Mouse (Mus musculus): ENCODE data around the gene Ier3. TPM values are rescaled to one million over a fixed set of nuclear protein-coding genes. Genes with fewer than 3 reads are reported as not detected.

Ier3 gene
- polyA plus RNA-seq, 1 experiment from 2014 or later, result 7.5 TPM

DNA sequence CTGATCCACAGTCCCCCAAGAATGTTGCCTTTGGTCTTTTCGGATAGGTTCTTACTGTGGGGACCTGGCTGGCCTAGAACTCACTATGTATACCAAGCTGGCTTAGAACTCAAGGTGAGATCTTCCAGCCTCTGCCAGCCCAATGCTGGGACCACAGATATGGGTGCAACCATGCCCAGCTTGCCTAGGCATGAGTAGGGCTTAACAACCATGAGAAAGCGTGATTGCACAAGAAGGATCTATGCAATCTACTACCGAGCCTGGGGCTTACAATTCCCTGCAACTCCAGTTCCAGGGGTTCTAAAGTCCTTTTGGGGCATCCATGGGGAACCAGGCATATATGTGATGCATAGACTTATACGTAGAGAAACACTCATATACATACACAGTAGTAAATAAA lies 30.6 kb upstream of the Ier3 start:
- no peaks in the 10 kb centered on the region for H3K9me3 ChIP-seq
- ATAC-seq (ENCODE audit: low FRiP score, low read depth), result no peak
- H3K9ac ChIP-seq (replicated peaks), result no peak overlapping the region
- WGBS, result 89% methylated on average over 4 of the region's 4 CpGs
- no peaks in the 10 kb centered on the region for H3K27me3 ChIP-seq
- no peaks in the 10 kb centered on the region for H3K36me3 ChIP-seq
- H3K4me3 ChIP-seq, result no peak overlapping the region
- H3K4me2 ChIP-seq (replicated peaks), result no peak overlapping the region
- no peak overlapping the region for H3K27ac ChIP-seq (replicated peaks)
- no peaks in the 10 kb centered on the region for H3K4me1 ChIP-seq

DNA sequence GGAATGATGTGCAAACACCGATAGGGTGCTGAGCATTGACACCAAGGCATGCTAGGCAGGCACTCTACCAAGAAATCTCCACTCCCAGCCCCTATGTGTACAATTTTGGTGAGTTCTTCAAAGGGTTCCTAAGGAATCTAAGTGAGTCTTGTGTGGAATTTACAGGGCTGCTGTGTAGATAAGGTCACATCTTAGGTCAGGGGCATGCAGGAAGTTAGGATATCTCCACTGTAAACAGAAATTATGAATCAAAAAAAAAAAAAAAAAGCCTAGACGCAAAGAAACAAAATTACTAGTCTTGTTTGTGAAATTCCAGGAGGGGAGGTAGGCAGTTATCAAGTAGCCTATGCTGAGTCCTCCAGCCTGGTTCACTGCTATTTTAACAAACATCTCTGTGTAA lies 28.6 kb upstream of the Ier3 start:
- Histone ChIP-seq H3K9ac (replicated peaks) (no peak overlapping the region), H3K27ac (replicated peaks) (no peak overlapping the region), H3K27me3 (no peaks in the 10 kb centered on the region), H3K9me3 (no peaks in the 10 kb centered on the region), H3K4me3 (no peak overlapping the region), H3K4me2 (replicated peaks) (no peak overlapping the region), H3K36me3 (no peaks in the 10 kb centered on the region), H3K4me1 (no peaks in the 10 kb centered on the region)
- 94% methylated on average over 2 of the region's 2 CpGs for WGBS
- no peak for ATAC-seq (ENCODE audit: low FRiP score, low read depth)

DNA sequence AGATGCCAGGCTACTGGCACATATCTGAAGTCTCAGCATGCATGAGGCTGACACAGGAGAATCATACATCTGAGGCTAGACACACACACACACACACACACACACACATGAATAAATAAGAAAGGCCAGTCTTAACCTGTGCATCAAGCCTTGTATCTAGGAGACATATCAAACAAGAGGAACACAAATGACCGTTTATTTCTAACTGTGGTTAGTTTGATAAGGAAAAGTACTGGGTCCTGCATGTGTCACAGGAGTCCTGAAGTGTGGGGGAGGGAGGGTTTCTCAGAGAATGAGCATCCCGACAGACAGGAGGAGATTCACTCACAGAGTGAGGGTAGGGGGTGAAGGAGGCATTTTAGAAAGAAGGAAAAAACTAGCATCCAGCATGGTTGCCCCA lies 26.4 kb upstream of the Ier3 start:
- no peak for ATAC-seq (ENCODE audit: low FRiP score, low read depth)
- no peak overlapping the region for H3K9ac ChIP-seq (replicated peaks)
- no peak overlapping the region for H3K27ac ChIP-seq (replicated peaks)
- H3K27me3 ChIP-seq, result no peaks in the 10 kb centered on the region
- 52% methylated on average over 2 of the region's 2 CpGs for WGBS
- no peaks in the 10 kb centered on the region for H3K4me1 ChIP-seq
- no peaks in the 10 kb centered on the region for H3K36me3 ChIP-seq
- H3K9me3 ChIP-seq, result no peaks in the 10 kb centered on the region
- H3K4me3 ChIP-seq, result no peak overlapping the region
- H3K4me2 ChIP-seq (replicated peaks), result no peak overlapping the region

DNA sequence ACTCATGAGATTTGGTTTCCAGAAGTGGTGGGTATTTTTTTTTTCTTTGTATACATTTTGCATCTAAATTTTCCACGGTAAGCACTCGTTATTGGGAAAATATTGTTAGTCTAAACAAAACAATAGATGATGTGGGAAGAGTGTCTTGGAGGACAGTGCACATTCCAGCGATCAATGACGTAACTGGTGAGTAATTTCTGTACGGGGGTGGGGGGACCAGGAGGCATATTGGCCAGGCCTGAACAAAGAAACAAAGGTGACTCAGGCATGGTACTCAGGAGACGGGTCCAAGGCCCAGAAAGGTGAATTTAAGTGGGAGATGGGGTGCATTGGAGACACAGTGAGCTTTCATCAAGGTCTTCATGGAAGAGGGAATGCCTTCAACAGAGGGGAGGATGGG lies 25.8 kb upstream of the Ier3 start:
- H3K36me3 ChIP-seq, result no peaks in the 10 kb centered on the region
- no peaks in the 10 kb centered on the region for H3K27me3 ChIP-seq
- no peak for ATAC-seq (ENCODE audit: low FRiP score, low read depth)
- no peaks in the 10 kb centered on the region for H3K4me1 ChIP-seq
- no peak overlapping the region for H3K27ac ChIP-seq (replicated peaks)
- H3K4me2 ChIP-seq (replicated peaks), result no peak overlapping the region
- no peak overlapping the region for H3K4me3 ChIP-seq
- no peaks in the 10 kb centered on the region for H3K9me3 ChIP-seq
- H3K9ac ChIP-seq (replicated peaks), result no peak overlapping the region
- 84% methylated on average over 6 of the region's 6 CpGs for WGBS

DNA sequence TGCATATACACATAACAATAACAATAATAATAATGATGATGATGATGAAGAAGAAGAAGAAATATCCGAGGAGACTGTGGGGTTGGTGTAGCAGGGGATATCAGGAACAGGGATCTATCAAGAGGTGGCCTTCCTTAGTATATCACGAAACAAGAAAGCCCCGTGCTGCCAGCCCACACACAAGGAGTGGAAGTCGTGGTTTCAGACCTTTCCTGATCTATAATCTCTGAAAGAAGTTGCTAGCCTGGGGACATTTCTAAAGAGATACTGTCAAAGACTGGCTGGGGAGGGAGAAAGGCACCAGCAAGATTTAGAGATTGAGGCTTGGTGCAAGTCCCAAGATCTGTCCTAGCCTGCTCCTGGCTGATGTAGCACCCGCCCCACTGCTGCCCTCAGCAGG lies 24.6 kb upstream of the Ier3 start:
- no peaks in the 10 kb centered on the region for H3K4me1 ChIP-seq

DNA sequence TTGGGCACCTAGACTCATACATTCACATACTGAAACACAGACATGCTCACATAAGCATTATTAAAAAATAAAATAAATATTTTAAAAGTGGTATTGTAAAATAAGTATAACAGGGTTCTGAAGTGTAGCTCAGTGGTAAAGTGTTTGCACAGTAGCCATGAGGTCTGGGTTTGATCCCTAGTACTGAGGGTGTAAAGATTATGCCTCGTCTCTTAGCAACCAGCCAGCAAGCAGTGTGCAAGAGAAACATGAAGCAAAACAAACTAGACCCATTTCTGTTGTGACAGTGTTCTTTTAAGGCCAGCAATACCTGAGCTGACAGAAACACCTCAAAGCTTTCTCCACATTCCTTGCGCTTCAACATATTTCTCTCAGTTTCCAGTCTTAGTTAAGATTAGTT lies 20.6 kb upstream of the Ier3 start:
- no peaks in the 10 kb centered on the region for H3K9me3 ChIP-seq
- H3K4me3 ChIP-seq, result no peak overlapping the region
- H3K36me3 ChIP-seq, result no peaks in the 10 kb centered on the region
- H3K9ac ChIP-seq (replicated peaks), result no peak overlapping the region
- WGBS, result 72% methylated on average over 2 of the region's 2 CpGs
- no peaks in the 10 kb centered on the region for H3K27me3 ChIP-seq
- H3K27ac ChIP-seq (replicated peaks), result no peak overlapping the region
- H3K4me1 ChIP-seq, result no peaks in the 10 kb centered on the region
- ATAC-seq (ENCODE audit: low FRiP score, low read depth), result no peak
- no peak overlapping the region for H3K4me2 ChIP-seq (replicated peaks)

More for the DNA sequence above, 24.6 kb upstream of the Ier3 start:
- no peak overlapping the region for H3K27ac ChIP-seq (replicated peaks)
- 70% methylated on average over 5 of the region's 5 CpGs for WGBS
- H3K27me3 ChIP-seq, result no peaks in the 10 kb centered on the region
- ATAC-seq (ENCODE audit: low FRiP score, low read depth), result no peak
- H3K4me2 ChIP-seq (replicated peaks), result no peak overlapping the region
- H3K9ac ChIP-seq (replicated peaks), result no peak overlapping the region
- H3K4me3 ChIP-seq, result no peak overlapping the region
- H3K9me3 ChIP-seq, result no peaks in the 10 kb centered on the region
- H3K36me3 ChIP-seq, result no peaks in the 10 kb centered on the region

DNA sequence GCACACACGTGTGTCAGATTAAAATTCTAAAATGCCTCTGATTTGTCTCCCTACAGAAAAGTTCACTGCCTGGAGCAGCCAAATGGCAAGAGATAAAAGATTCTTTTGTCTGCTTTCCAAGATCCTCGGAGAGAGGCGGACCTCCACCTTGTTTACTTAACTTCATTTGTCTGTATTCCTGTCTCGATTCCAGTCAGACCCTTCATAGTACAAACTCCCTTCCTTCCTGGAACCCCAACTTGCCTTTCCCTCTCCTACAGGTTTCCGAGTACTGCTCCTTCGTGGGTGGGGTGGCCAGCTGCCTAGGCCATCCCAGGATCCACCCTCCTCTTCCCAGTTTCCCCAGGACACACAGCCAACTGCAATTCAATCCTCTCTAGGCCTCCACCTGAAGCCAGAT lies 18.5 kb upstream of the Ier3 start:
- Histone ChIP-seq H3K36me3 (no peaks in the 10 kb centered on the region), H3K27me3 (no peaks in the 10 kb centered on the region), H3K9ac (replicated peaks) (no peak overlapping the region), H3K4me2 (replicated peaks) (no peak overlapping the region), H3K27ac (replicated peaks) (no peak overlapping the region), H3K4me3 (no peak overlapping the region), H3K9me3 (no peaks in the 10 kb centered on the region), H3K4me1 (no peaks in the 10 kb centered on the region)
- ATAC-seq (ENCODE audit: low FRiP score, low read depth), result no peak
- WGBS, result 65% methylated on average over 6 of the region's 6 CpGs

DNA sequence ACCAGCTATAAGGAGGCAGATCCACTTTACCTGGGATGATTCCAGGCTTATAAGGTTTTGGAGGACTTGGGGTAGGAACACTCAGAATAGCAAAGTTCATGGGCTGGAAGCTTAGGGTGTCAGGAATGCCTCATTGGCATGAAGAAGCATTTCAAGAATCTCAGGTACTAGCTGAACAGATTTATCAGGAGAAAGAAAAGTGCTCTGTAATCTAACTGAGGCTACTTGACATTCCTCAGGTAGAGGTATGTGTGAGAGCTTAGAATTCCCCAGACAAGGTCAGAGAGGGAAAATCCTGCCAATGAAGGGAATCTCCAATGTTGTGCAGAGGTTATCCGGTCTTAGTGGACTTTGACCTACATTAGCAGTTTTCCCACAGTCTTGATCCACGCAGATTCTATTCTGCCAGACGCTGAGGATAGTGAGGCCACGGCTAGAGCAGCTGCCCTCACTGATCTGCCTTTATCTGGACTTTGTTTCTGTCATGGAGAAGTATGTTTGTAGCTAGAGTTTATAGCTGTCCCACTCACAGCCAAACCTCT lies 17.6 kb upstream of the Ier3 start:
- no peak overlapping the region for H3K27ac ChIP-seq (replicated peaks)
- 89% methylated on average over 4 of the region's 4 CpGs for WGBS
- no peaks in the 10 kb centered on the region for H3K36me3 ChIP-seq
- no peak for ATAC-seq (ENCODE audit: low FRiP score, low read depth)
- H3K9ac ChIP-seq (replicated peaks), result no peak overlapping the region
- no peaks in the 10 kb centered on the region for H3K4me1 ChIP-seq
- no peaks in the 10 kb centered on the region for H3K9me3 ChIP-seq
- H3K27me3 ChIP-seq, result no peaks in the 10 kb centered on the region
- H3K4me2 ChIP-seq (replicated peaks), result no peak overlapping the region
- no peak overlapping the region for H3K4me3 ChIP-seq

DNA sequence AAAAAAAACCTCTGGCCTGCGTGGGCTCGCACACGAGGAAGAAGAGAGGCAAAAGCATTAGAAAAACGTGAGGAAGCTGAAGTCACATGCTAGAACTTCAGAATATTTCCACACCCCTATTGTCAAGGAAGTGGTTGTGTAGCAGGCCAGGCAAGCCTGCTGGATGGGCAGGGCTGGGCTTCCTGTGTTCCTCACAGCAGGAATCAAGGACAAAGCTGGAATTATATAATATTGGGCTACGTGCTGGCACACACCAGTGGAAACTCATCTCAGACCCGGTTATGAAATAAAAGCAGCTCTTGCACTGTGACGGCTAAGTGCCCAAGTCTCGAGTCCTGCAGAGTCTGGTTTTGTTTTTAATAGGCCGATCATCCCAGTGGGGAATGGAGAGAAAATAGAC lies 13.4 kb upstream of the Ier3 start:
- Histone ChIP-seq H3K9me3 (no peaks in the 10 kb centered on the region), H3K36me3 (no peaks in the 10 kb centered on the region), H3K4me2 (replicated peaks) (no peak overlapping the region), H3K4me1 (no peaks in the 10 kb centered on the region), H3K4me3 (no peak overlapping the region), H3K27me3 (no peaks in the 10 kb centered on the region), H3K27ac (replicated peaks) (no peak overlapping the region), H3K9ac (replicated peaks) (no peak overlapping the region)
- ATAC-seq (ENCODE audit: low FRiP score, low read depth), result no peak
- 68% methylated on average over 9 of the region's 9 CpGs for WGBS

DNA sequence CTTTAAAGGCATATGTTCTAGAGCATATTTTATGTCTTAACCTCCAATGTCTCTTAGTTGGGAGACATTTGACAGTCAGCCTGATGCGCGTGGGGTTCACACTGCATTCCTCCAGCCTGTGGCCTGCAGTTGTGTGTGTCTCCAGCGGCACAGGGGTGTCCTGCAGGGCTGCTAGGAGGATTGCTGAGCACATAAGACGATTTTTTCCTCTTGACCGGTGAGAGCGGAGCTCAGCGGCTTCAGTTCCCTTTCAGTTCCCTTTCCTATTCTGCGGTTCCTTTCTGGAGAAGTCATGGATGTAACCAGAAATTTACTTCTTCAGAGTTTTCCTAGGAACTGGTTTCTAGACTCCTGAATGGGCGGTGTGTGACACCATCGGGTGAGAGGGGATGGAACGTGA lies 12.1 kb upstream of the Ier3 start:
- Histone ChIP-seq H3K4me1 (no peaks in the 10 kb centered on the region), H3K27me3 (no peaks in the 10 kb centered on the region), H3K4me2 (replicated peaks) (no peak overlapping the region), H3K4me3 (no peak overlapping the region), H3K36me3 (no peaks in the 10 kb centered on the region), H3K9ac (replicated peaks) (no peak overlapping the region), H3K27ac (replicated peaks) (no peak overlapping the region), H3K9me3 (no peaks in the 10 kb centered on the region)
- 85% methylated on average over 11 of the region's 11 CpGs for WGBS
- ATAC-seq (ENCODE audit: low FRiP score, low read depth), result no peak

DNA sequence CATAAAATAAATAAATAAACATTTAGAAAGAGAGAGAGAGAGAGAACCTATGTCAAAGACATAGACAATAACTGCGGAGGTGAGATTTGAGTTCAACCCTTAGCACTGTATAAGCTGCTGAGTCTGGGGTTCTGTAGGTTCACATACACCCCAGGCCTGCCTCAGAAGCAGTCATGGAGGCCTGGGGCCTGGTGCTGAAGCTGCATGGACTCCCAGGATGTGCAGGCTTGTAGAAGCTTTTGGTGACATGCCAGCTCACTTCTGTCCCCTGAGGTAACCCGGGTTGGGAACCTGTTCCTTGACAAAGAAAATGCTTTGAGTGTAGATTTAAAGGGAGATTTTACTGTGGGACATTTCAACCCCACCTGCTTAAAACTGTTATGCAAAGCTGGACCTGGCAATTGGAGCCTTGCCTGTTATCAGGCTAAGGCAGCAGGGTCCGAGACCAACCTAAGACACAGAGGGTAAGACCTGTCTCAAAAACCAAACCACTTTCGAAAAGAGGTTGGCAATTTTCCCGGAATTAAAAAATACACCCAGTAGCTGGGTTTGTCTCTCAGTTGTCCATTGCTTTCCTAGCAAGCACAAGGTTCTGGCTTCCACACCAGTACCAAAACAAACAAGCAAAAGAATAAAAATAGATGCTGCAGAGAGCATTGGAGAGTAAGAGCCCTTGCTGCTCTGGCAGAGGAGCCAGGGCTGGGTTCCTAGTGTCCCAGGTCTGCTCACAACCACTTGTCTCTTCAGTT lies 10.4 kb upstream of the Ier3 start:
- ATAC-seq (ENCODE audit: low FRiP score, low read depth), result no peak
- WGBS, result 88% methylated on average over 5 of the region's 5 CpGs
- Histone ChIP-seq H3K4me2 (replicated peaks) (no peak overlapping the region), H3K27me3 (no peaks in the 10 kb centered on the region), H3K4me3 (no peak overlapping the region), H3K4me1 (0 out of 2 replicates have a peak, but pooled peaks cover 2% of the 10 kb centered on the region), H3K27ac (replicated peaks) (no peak overlapping the region), H3K36me3 (no peaks in the 10 kb centered on the region), H3K9ac (replicated peaks) (no peak overlapping the region), H3K9me3 (no peaks in the 10 kb centered on the region)

DNA sequence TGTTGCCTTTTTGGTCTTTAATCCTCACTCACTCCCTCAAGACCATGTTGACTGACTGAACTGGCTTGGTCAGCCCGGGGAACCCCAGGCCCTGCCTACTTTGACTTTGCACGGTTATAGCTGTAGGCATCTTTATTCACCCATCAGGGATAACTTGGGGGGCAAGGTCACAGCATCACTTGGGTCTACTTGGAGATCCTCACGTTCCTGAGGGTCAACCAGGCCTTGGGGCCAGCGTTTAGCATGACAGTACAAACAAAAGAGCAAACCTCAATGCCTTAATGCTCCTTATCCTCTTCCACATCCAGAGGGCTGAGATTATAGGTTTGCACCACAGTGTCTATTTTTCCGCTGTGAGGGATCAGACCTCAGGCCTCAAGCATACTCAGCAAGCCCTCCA lies 9.2 kb upstream of the Ier3 start:
- H3K9ac ChIP-seq (replicated peaks), result no peak overlapping the region
- no peaks in the 10 kb centered on the region for H3K9me3 ChIP-seq
- H3K4me2 ChIP-seq (replicated peaks), result no peak overlapping the region
- no peak for ATAC-seq (ENCODE audit: low FRiP score, low read depth)
- no peaks in the 10 kb centered on the region for H3K27me3 ChIP-seq
- no peak overlapping the region for H3K27ac ChIP-seq (replicated peaks)
- peaks cover 5% of the 10 kb centered on the region; the same call in 1 of the 2 replicates for H3K4me1 ChIP-seq
- H3K36me3 ChIP-seq, result no peaks in the 10 kb centered on the region
- WGBS, result 74% methylated on average over 5 of the region's 5 CpGs
- H3K4me3 ChIP-seq, result no peak overlapping the region

DNA sequence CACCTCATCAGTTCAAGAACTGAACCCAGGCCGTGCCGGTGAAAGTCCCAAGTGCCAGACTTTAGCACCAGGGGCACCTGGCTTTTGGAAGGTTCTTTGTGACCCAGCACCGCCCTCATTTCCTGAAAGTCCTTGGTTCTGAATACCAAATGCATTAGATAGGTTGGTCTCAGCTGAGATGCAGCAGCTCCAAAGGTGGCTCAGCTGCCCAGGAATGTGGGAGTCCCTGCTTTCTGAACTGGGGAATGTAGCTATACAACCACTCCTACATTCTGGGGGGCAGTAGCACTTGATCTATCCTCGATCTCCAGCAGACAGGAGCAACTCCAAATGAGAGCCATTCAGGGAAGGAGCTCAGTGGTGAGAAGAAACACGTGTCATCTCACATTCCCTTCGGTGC lies 8.7 kb upstream of the Ier3 start:
- WGBS, result 78% methylated on average over 6 of the region's 6 CpGs
- H3K4me2 ChIP-seq (replicated peaks), result no peak overlapping the region
- peaks cover 5% of the 10 kb centered on the region; the same call in 1 of the 2 replicates for H3K4me1 ChIP-seq
- H3K27ac ChIP-seq (replicated peaks), result no peak overlapping the region
- H3K36me3 ChIP-seq, result no peaks in the 10 kb centered on the region
- H3K27me3 ChIP-seq, result no peaks in the 10 kb centered on the region
- no peak overlapping the region for H3K4me3 ChIP-seq
- no peaks in the 10 kb centered on the region for H3K9me3 ChIP-seq
- H3K9ac ChIP-seq (replicated peaks), result no peak overlapping the region
- ATAC-seq (ENCODE audit: low FRiP score, low read depth), result no peak
